In genomic region chr11:97477431-97477830, GRCm38 (mm10) we compare ENCODE assay signal across 18 mouse cellular contexts. TPM values are rescaled to one million over a fixed set of nuclear protein-coding genes. Genes with fewer than 3 reads are reported as not detected.
DNase-seq lines count a peak whose midpoint lies in the region; ATAC-seq and TF ChIP-seq lines count a peak whose summit lies in the region.
"Had no signal": no experiment of that assay in that cellular context is flagged by ENCODE, and none has a peak within 500 bp of the region (broad histone marks: within the 10 kb centered on the region; RNA-seq: fewer than 3 reads in every experiment).

No protein-coding gene starts in this region.

- H3K4me1 ChIP-seq in liver, embryonic 15.5 days (replicated peaks) = peaks cover 14% of the 10 kb centered on the region; the same call in 1 of the 2 replicates
- peaks cover 15% of the 10 kb centered on the region; the same call in 1 of the 2 replicates for H3K4me1 ChIP-seq in liver, embryonic 12.5 days
- H3K4me1 ChIP-seq in stomach, postnatal 0 days (replicated peaks; ENCODE audit: control insufficient read depth, insufficient read depth) = no peaks in the 10 kb centered on the region
- H3K4me1 ChIP-seq: stomach, embryonic 15.5 days had no signal

- H3K27ac ChIP-seq in liver, embryonic 15.5 days (replicated peaks) = no peak overlapping the region
- H3K27ac ChIP-seq in liver, embryonic 12.5 days = no peak overlapping the region
- no peak overlapping the region for H3K27ac ChIP-seq in stomach, postnatal 0 days (replicated peaks)
- H3K27ac ChIP-seq: limb, embryonic 10.5 days; midbrain, embryonic 10.5 days; stomach, embryonic 15.5 days had no signal

- no peaks in the 10 kb centered on the region for H3K27me3 ChIP-seq in liver, embryonic 15.5 days
- no peaks in the 10 kb centered on the region for H3K27me3 ChIP-seq in liver, embryonic 12.5 days (replicated peaks)
- H3K27me3 ChIP-seq in stomach, postnatal 0 days (ENCODE audit: control insufficient read depth, insufficient read depth, low read length) = no peaks in the 10 kb centered on the region
- H3K27me3 ChIP-seq: stomach, embryonic 15.5 days had no signal

- H3K4me2 ChIP-seq in liver, embryonic 15.5 days = no peak overlapping the region
- H3K4me2 ChIP-seq in liver, embryonic 12.5 days = no peak overlapping the region
- H3K4me2 ChIP-seq in stomach, postnatal 0 days (replicated peaks; ENCODE audit: low read depth) = no peak overlapping the region
- H3K4me2 ChIP-seq: heart, embryonic 11.5 days; stomach, embryonic 15.5 days had no signal

- peak; percentile 41; the same call in 1 of the 2 replicates for ATAC-seq in cerebellum, adult (ENCODE audit: insufficient number of reproducible peaks, low FRiP score, low TSS enrichment)
- ATAC-seq in liver, embryonic 15.5 days (ENCODE audit: insufficient read depth) = peak; percentile 40; the same call in 1 of the 2 replicates
- ATAC-seq in liver, embryonic 12.5 days = no peak
- peak; percentile 80 for ATAC-seq in stomach, postnatal 0 days (ENCODE audit: low FRiP score, low TSS enrichment)
- ATAC-seq: forebrain, embryonic 16.5 days; intestine, embryonic 16.5 days had no signal

- H3K4me3 ChIP-seq in liver, embryonic 15.5 days (replicated peaks) = no peak overlapping the region
- no peak overlapping the region for H3K4me3 ChIP-seq in liver, embryonic 12.5 days
- no peak overlapping the region for H3K4me3 ChIP-seq in stomach, postnatal 0 days (ENCODE audit: low read depth, low read length)
- H3K4me3 ChIP-seq: limb, embryonic 10.5 days; midbrain, embryonic 10.5 days; stomach, embryonic 15.5 days had no signal

- H3K36me3 ChIP-seq in liver, embryonic 15.5 days (replicated peaks) = peaks cover 100% of the 10 kb centered on the region
- peaks cover 100% of the 10 kb centered on the region for H3K36me3 ChIP-seq in liver, embryonic 12.5 days
- peaks cover 22% of the 10 kb centered on the region for H3K36me3 ChIP-seq in stomach, postnatal 0 days (ENCODE audit: control insufficient read depth, insufficient read depth, low read length)

- H3K9me3 ChIP-seq in liver, embryonic 15.5 days (replicated peaks) = no peaks in the 10 kb centered on the region
- H3K9me3 ChIP-seq in liver, embryonic 12.5 days (replicated peaks) = no peaks in the 10 kb centered on the region
- no peaks in the 10 kb centered on the region for H3K9me3 ChIP-seq in stomach, postnatal 0 days (ENCODE audit: control insufficient read depth, low read length)
- H3K9me3 ChIP-seq: G1E; limb, embryonic 10.5 days; midbrain, embryonic 10.5 days; stomach, embryonic 15.5 days had no signal

- no peak for TF ChIP-seq EP300 in stomach, postnatal 0 days (optimal IDR thresholded peaks at IDR 0.05)

- TF ChIP-seq CTCF in stomach, postnatal 0 days (IDR thresholded peaks at IDR 0.05; ENCODE audit: low read depth) = no peak

- WGBS in liver, embryonic 15.5 days (ENCODE audit: insufficient replicate concordance) = 81% methylated on average over 7 of the region's 7 CpGs
- 90% methylated on average over 7 of the region's 7 CpGs for WGBS in liver, embryonic 12.5 days (ENCODE audit: insufficient replicate concordance)
- 60% methylated on average over 7 of the region's 7 CpGs for WGBS in stomach, postnatal 0 days

- DNase-seq in cerebellum, adult 11 months = no peak
- peak; percentile 67 to 71 for DNase-seq in cerebellum, postnatal 25 days
- peak; percentile 60 for DNase-seq in stomach, postnatal 0 days (ENCODE audit: low spot score)
- DNase-seq in thymus, postnatal 10 days (ENCODE audit: low spot score in 2 of 2) = no peak
- no peak for DNase-seq in spleen, postnatal 10 days (ENCODE audit: low spot score in 2 of 2)
- DNase-seq: gastrocnemius, postnatal 14 days; lung, postnatal 10 days; thymus, postnatal 36 days had no signal

- no peak overlapping the region for H3K9ac ChIP-seq in liver, embryonic 15.5 days
- no peak overlapping the region for H3K9ac ChIP-seq in liver, embryonic 12.5 days
- H3K9ac ChIP-seq in stomach, postnatal 0 days (ENCODE audit: low read length) = peak overlapping the region; percentile 31; the same call in 1 of the 2 replicates
- H3K9ac ChIP-seq: stomach, embryonic 15.5 days had no signal

RNA-seq across cellular contexts. Expression of gene 4933428G20Rik, which starts 22.7 kb away (rescaled TPM):
- polyA plus RNA-seq in liver, embryonic 15.5 days (2015; fragmentation: Nextera tagmentation; extraction: Ambion mirVana) = 0.39 and 0.61 TPM in 2 replicates
- 1.3 and 1.4 TPM in 2 replicates for polyA plus RNA-seq in liver, embryonic 12.5 days (2016; fragmentation: Nextera tagmentation; extraction: Ambion mirVana)
- 0.16 and 0.25 TPM in 2 replicates for polyA plus RNA-seq in stomach, postnatal 0 days (2015; fragmentation: Nextera tagmentation; extraction: Ambion mirVana)
- polyA plus RNA-seq: G1E had no signal

Comparison
In these comparisons a context has a peak if more than half of its experiments do, and no peak if none do; other contexts are left out.
1. DNase-seq: peak in cerebellum, postnatal 25 days (2 of 2) and stomach, postnatal 0 days (single experiment); none in cerebellum, adult 11 months (single experiment), thymus, postnatal 10 days (0 of 2) and spleen, postnatal 10 days (0 of 2).